Mouse (Mus musculus) layer of hippocampus, adult 8-10 months (tissue): ENCODE measurements around the gene Gm21775. TPM values are rescaled to one million over a fixed set of nuclear protein-coding genes. Genes with fewer than 3 reads are reported as not detected.
"Not testable (repeated sequence)": the region's sequence is repeated elsewhere in the genome, so short reads cannot be mapped to it uniquely, and the experiment has no call there.

Experiments
- DNase-seq, 2 experiments: peaks; one replicate each; pipeline ENCODE4 v3.0.0; 2022; ENCODE audit warnings: low spot score in 2 of 2
- total RNA-seq, 4 experiments: library from RNA; stranded (reverse); gene quantifications; 2 replicates each; pipeline ENCODE4 v1.2.4; 2022

Gene Gm21775
- total RNA-seq, result not detected

DNA sequence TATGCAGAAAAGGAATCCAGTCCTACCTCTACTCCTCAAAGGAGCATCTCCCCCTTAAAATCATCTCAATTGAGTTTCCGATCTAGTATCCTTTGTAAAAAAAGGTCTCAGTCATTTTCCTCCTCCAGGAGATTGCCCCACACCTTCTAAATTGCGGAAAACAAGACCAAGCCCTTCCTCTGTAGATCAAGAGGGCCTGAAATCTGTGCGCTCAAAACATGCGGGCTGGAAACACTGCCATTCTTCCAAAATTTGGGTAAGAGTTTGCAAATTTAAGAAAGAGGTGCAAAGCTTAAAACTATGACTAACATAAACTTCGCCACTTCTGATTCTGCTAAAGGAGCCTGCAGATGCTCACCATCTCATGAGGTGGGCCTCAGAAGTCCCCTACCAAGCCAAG is at the start of gene Gm21775:
Gene Gm21775, plus strand, starts transcription at position 301 of the 400 bp plus-strand sequence.
- DNase-seq, result not testable (repeated sequence)

- not testable (repeated sequence) for DNase-seq
Measured at GRCm38 (mm10) chrY:10535942-10536341, 17.3 kb upstream of the Gm21775 start, which contains the start of gene Gm20737. Gene Gm20737 (minus strand): TSS chrY:10536042.

Other genes with a start within 250 kb of the Gm21775 start
- not detected for gene Gm20834, start 228.9 kb upstream of the Gm21775 start, total RNA-seq
- gene Gm28510, start 140.7 kb upstream of the Gm21775 start, total RNA-seq, result not detected
- gene Gm20737, start 17.4 kb upstream of the Gm21775 start, total RNA-seq, result not detected
- gene Gm21900, start 62.9 kb downstream of the Gm21775 start, total RNA-seq, result not detected
- gene Gm20777, start 199.0 kb downstream of the Gm21775 start, total RNA-seq, result not detected